Mouse (Mus musculus) heart, postnatal 4 days (tissue): ENCODE results near the gene Prpf4. TPM values are rescaled to one million over a fixed set of nuclear protein-coding genes. Genes with fewer than 3 reads are reported as not detected.

ENCODE experiments used
- DNase-seq: peaks from one replicate; pipeline ENCODE4 v3.0.0; 2021
- total RNA-seq, 2 experiments: library from RNA; stranded (reverse); gene quantifications; 2 replicates each; pipeline ENCODE4 v1.2.3; 2021

The Prpf4 gene
- total RNA-seq, 2 experiments from 2014 or later: 12.5 to 14.2 TPM

GRCm38 (mm10) chr4:62437256-62437778, 28.7 kb downstream of the Prpf4 start:
- no peak for DNase-seq

DNA sequence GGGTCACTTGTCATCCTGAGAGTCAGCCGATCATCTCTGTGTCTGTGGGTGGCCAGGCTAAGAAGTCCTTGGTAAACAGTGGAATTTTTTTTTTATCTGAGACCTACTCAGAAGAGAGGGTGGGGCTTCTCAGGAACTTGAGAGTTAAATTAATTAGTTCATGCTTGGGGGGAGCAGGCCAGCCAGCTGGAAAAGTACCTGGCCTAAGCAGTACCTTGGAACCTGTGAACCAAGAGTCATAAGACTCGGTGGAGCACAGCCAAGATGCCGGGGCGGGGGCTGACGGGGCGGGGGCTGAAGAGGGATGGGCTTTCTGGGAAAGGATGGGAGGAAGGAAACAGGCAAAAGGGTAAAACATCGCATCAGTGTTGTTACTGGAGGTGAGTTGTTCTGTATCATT, 29.3 kb downstream of the Prpf4 start:
- DNase-seq: no peak

- DNase-seq: no peak
Observed at GRCm38 (mm10) chr4:62439793-62440192, 31.2 kb downstream of the Prpf4 start.

GRCm38 (mm10) chr4:62440544-62440943, 31.9 kb downstream of the Prpf4 start:
- no peak for DNase-seq

- no peak for DNase-seq
Observed at GRCm38 (mm10) chr4:62440986-62441385, 32.4 kb downstream of the Prpf4 start.

DNA sequence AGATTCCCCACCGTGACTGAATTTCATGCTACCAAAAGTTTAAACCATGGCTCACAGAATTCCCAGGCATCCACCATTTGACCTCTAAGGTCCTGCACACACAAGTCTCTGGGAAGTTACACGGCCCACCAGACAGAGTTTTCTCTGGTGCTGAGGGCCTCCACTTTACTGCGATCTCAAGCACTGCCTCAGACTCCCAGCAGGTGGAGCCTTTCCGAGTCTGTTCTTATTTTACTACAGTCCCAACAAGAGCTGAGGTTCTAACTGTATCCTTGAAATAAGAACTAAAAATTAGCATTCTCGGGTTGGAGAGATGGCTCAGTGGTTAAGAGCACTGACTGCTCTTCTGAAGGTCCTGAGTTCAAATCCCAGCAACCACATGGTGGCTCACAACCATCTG, 46.4 kb downstream of the Prpf4 start:
- DNase-seq: peak; percentile 60

GRCm38 (mm10) chr4:62459081-62459480, 50.5 kb downstream of the Prpf4 start:
- DNase-seq: no peak

DNA sequence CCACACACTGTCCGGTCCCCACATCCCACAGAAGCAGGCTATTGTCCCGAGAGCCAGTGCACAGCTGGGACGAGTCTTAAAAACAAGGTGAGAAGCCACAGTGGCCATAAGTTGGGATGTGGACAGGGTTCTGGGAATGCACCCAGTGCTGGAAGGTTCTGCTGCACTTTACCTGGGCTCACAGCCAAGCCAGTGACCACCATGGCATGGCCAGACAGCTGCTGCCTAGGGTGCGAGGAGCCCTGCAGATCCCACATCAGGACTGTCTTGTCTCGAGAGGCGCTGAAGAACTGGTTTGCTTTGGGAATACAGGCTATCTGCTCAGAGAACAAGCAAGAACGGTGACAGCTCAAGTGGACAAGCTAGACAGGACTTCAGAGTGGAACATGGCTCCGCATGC, 51.8 kb downstream of the Prpf4 start:
- DNase-seq: no peak

GRCm38 (mm10) chr4:62463124-62463523, 54.5 kb downstream of the Prpf4 start:
- no peak for DNase-seq

DNA sequence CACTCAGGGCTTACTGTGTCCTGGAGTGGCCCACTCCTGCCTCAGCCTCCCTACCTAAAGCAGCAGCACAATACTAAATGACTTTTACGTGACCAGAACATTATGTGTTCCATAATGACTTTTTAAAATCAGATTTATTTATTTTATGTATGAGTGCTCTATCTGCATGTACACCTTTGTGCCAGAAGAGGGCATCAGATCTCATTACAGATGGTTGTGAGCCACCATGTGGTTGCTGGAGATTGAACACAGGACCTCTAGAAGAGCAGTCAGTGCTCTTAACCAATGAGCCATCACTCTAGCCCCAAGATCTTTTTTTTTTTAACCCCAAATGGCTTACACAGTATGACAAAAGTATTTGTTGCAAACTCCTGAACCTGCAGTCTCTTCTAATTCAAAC, 59.6 kb downstream of the Prpf4 start:
- DNase-seq: no peak

- peak; percentile 88 for DNase-seq
Observed at GRCm38 (mm10) chr4:62470598-62471051, 62.0 kb downstream of the Prpf4 start, which contains the start of gene Wdr31. Gene Wdr31 (minus strand): TSS chr4:62470896.

- no peak for DNase-seq
Observed at GRCm38 (mm10) chr4:62472071-62472470, 63.5 kb downstream of the Prpf4 start.

- no peak for DNase-seq
Observed at GRCm38 (mm10) chr4:62475131-62475530, 66.5 kb downstream of the Prpf4 start.

- DNase-seq: no peak
Observed at GRCm38 (mm10) chr4:62475793-62476192, 67.2 kb downstream of the Prpf4 start.

Other genes with a start within 250 kb of the Prpf4 start
- gene Zfp37, start 177.8 kb upstream of the Prpf4 start, total RNA-seq: 1 to 10 TPM; 7.8 to 8.3 TPM
- 1 to 10 TPM; 7.9 TPM for gene Slc31a2, start 146.2 kb upstream of the Prpf4 start, total RNA-seq
- gene Fkbp15, start 48.2 kb upstream of the Prpf4 start, total RNA-seq: 10 to 100 TPM; 26.5 to 28.1 TPM
- 10 to 100 TPM; 31.5 to 34.7 TPM for gene Slc31a1, start 48.1 kb upstream of the Prpf4 start, total RNA-seq
- 10 to 100 TPM; 58.0 to 61.1 TPM for gene Cdc26, start 155 bp upstream of the Prpf4 start, total RNA-seq
- not detected for gene Rnf183, start 26.5 kb downstream of the Prpf4 start, total RNA-seq
- gene Wdr31, start 62.1 kb downstream of the Prpf4 start, total RNA-seq: 1 to 10 TPM in 1 of 2 experiments, under 1 TPM in 1; 0.86 to 1.4 TPM
- not detected for gene Bspry, start 71.3 kb downstream of the Prpf4 start, total RNA-seq
- gene Hdhd3, start 94.7 kb downstream of the Prpf4 start, total RNA-seq: 1 to 10 TPM; 6.3 to 6.9 TPM
- 10 to 100 TPM; 63.8 to 69.8 TPM for gene Alad, start 111.1 kb downstream of the Prpf4 start, total RNA-seq
- gene Pole3, start 116.3 kb downstream of the Prpf4 start, total RNA-seq: 10 to 100 TPM; 28.2 to 31.1 TPM
- under 1 TPM; 0.19 to 0.25 TPM for gene 4933430I17Rik, start 116.6 kb downstream of the Prpf4 start, total RNA-seq
- gene Rgs3, start 151.1 kb downstream of the Prpf4 start, total RNA-seq: 10 to 100 TPM; 64.1 to 69.4 TPM